Mouse (Mus musculus): ENCODE measurements around the gene Jak2.

DNA sequence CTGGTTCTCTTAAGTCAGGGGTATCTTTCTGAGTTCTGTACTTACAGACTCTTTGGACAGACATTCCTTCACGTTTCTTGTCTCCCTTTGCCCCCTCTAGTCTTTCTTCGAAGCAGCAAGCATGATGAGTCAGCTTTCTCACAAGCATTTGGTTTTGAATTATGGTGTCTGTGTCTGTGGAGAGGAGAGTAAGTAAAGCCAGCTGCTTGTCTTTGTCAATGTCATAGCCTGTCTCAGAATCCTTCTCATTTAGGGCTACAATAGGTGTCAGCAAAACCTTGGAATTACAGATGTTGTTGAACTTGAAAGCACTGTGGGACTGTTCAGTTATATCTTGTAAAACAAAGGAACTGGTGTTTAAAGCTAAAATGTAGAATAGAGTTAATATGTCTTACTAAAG lies 43.1 kb downstream of the Jak2 start:
- no peak for TF ChIP-seq CTCF (IDR thresholded peaks at IDR 0.05; ENCODE audit: control insufficient read depth, insufficient read depth, insufficient replicate concordance, low read depth, low read length)
- TF ChIP-seq POLR2A (IDR thresholded peaks at IDR 0.05; ENCODE audit: control insufficient read depth, low read depth, low read length) = no peak

All from testis, adult 2 months (tissue).